Mouse (Mus musculus) stomach, postnatal 0 days (tissue): ENCODE results near the gene Syt2.

Source experiments
- CTCF ChIP-seq: IDR thresholded peaks from 2 replicates; pipeline ENCODE4 v1.5.1; 2016; ENCODE audit warnings: antibody characterized with exemption, low read depth, mild to moderate bottlenecking, moderate library complexity
- EP300 ChIP-seq: optimal IDR thresholded peaks from 2 replicates; pipeline ENCODE3; 2016; ENCODE audit warnings: antibody characterized with exemption

- TF ChIP-seq EP300 (no peak), CTCF (no peak)
These were observed 61.8 kb downstream of the Syt2 start for GRCm38 (mm10) chr1:134708274-134708673.
